10 mouse cellular contexts compared by ENCODE assay signal in genomic region chr7:14317209-14317608, GRCm38 (mm10). TPM values are rescaled to one million over a fixed set of nuclear protein-coding genes. Genes with fewer than 3 reads are reported as not detected.
DNase-seq lines count a peak whose midpoint lies in the region; ATAC-seq lines count a peak whose summit lies in the region.
"Had no signal": no experiment of that assay in that cellular context is flagged by ENCODE, and none has a peak within 500 bp of the region (broad histone marks: within the 10 kb centered on the region; RNA-seq: fewer than 3 reads in every experiment).

No protein-coding gene starts in this region.

- H3K9ac ChIP-seq in hindbrain, embryonic 11.5 days (ENCODE audit: low read depth, low read length): no peak overlapping the region
- H3K9ac ChIP-seq in hindbrain, embryonic 13.5 days: no peak overlapping the region
- no peak overlapping the region for H3K9ac ChIP-seq in embryonic facial prominence, embryonic 14.5 days (ENCODE audit: low read depth, low read length)
- H3K9ac ChIP-seq: heart, embryonic 13.5 days had no signal

- H3K4me2 ChIP-seq in hindbrain, embryonic 11.5 days (replicated peaks; ENCODE audit: low read depth, low read length): no peak overlapping the region
- no peak overlapping the region for H3K4me2 ChIP-seq in hindbrain, embryonic 13.5 days
- H3K4me2 ChIP-seq in embryonic facial prominence, embryonic 14.5 days (ENCODE audit: low read depth, low read length): no peak overlapping the region
- H3K4me2 ChIP-seq: heart, embryonic 13.5 days had no signal

- ATAC-seq in hindbrain, embryonic 11.5 days (ENCODE audit: low FRiP score): no peak
- no peak for ATAC-seq in hindbrain, embryonic 13.5 days (ENCODE audit: low FRiP score)
- ATAC-seq in embryonic facial prominence, embryonic 14.5 days (ENCODE audit: low read depth): no peak

- H3K27me3 ChIP-seq in hindbrain, embryonic 11.5 days (ENCODE audit: control insufficient read depth, insufficient read depth, low read length): no peaks in the 10 kb centered on the region
- no peaks in the 10 kb centered on the region for H3K27me3 ChIP-seq in hindbrain, embryonic 13.5 days
- H3K27me3 ChIP-seq in embryonic facial prominence, embryonic 14.5 days (replicated peaks; ENCODE audit: control insufficient read depth, insufficient read depth, low read length): no peaks in the 10 kb centered on the region
- H3K27me3 ChIP-seq: heart, embryonic 13.5 days had no signal

- H3K27ac ChIP-seq in hindbrain, embryonic 11.5 days (ENCODE audit: low read depth, low read length): no peak overlapping the region
- no peak overlapping the region for H3K27ac ChIP-seq in hindbrain, embryonic 13.5 days
- H3K27ac ChIP-seq in embryonic facial prominence, embryonic 14.5 days (replicated peaks; ENCODE audit: low read depth, low read length): no peak overlapping the region
- H3K27ac ChIP-seq: heart, embryonic 13.5 days had no signal

- no peak overlapping the region for H3K4me3 ChIP-seq in hindbrain, embryonic 11.5 days (ENCODE audit: low read depth, low read length)
- no peak overlapping the region for H3K4me3 ChIP-seq in hindbrain, embryonic 13.5 days
- H3K4me3 ChIP-seq in embryonic facial prominence, embryonic 14.5 days (ENCODE audit: low read depth, low read length): no peak overlapping the region
- H3K4me3 ChIP-seq: heart, embryonic 13.5 days had no signal

- H3K4me1 ChIP-seq in hindbrain, embryonic 11.5 days (replicated peaks; ENCODE audit: control insufficient read depth, insufficient read depth, low read length): no peaks in the 10 kb centered on the region
- no peaks in the 10 kb centered on the region for H3K4me1 ChIP-seq in hindbrain, embryonic 13.5 days (replicated peaks)
- no peaks in the 10 kb centered on the region for H3K4me1 ChIP-seq in embryonic facial prominence, embryonic 14.5 days (ENCODE audit: control insufficient read depth, insufficient read depth, low read length)
- H3K4me1 ChIP-seq: heart, embryonic 13.5 days had no signal

- peak; percentile 6 for DNase-seq in hindbrain, embryonic 11.5 days (ENCODE audit: low spot score)
- DNase-seq in 3T3-L1 (ENCODE audit: low read depth, low spot score) (peak; percentile 31), MEL-GATA-1-ER (ENCODE audit: extremely low read depth, low read depth) (peak; percentile 2)
- peak; percentile 1 for DNase-seq in embryonic facial prominence, embryonic 14.5 days (ENCODE audit: low spot score)
- DNase-seq in urinary bladder, postnatal 25 days (ENCODE audit: low spot score): no peak
- DNase-seq in thymus, postnatal 4 days: no peak
- DNase-seq in B cell, adult 2 months: no peak

- 32% methylated on average over 2 of the region's 2 CpGs for WGBS in hindbrain, embryonic 11.5 days
- 31% methylated on average over 2 of the region's 2 CpGs for WGBS in hindbrain, embryonic 13.5 days
- 23% methylated on average over 2 of the region's 2 CpGs for WGBS in embryonic facial prominence, embryonic 14.5 days

- no peaks in the 10 kb centered on the region for H3K9me3 ChIP-seq in hindbrain, embryonic 11.5 days (ENCODE audit: control insufficient read depth, low read length)
- H3K9me3 ChIP-seq in hindbrain, embryonic 13.5 days: no peaks in the 10 kb centered on the region
- no peaks in the 10 kb centered on the region for H3K9me3 ChIP-seq in embryonic facial prominence, embryonic 14.5 days (ENCODE audit: control insufficient read depth, low read length)

- H3K36me3 ChIP-seq in hindbrain, embryonic 11.5 days (ENCODE audit: control insufficient read depth, insufficient read depth, low read length): no peaks in the 10 kb centered on the region
- no peaks in the 10 kb centered on the region for H3K36me3 ChIP-seq in hindbrain, embryonic 13.5 days
- H3K36me3 ChIP-seq in embryonic facial prominence, embryonic 14.5 days (ENCODE audit: control insufficient read depth, insufficient read depth, low read length): no peaks in the 10 kb centered on the region
- H3K36me3 ChIP-seq: heart, embryonic 13.5 days had no signal

RNA-seq across cellular contexts. Expression of gene Obox8, which starts 16.1 kb away (rescaled TPM):
- not detected in 2 replicates for polyA plus RNA-seq in hindbrain, embryonic 11.5 days (2014; fragmentation: Nextera tagmentation; extraction: Ambion mirVana)
- not detected in 2 replicates for polyA plus RNA-seq in hindbrain, embryonic 13.5 days (2015; fragmentation: Nextera tagmentation; extraction: Ambion mirVana)
- polyA plus RNA-seq in embryonic facial prominence, embryonic 14.5 days (2014; fragmentation: Nextera tagmentation; extraction: Ambion mirVana): not detected in 2 replicates
- polyA plus RNA-seq: heart, embryonic 13.5 days; lung, embryonic 16.5 days had no signal

Comparison
In these comparisons a context has a peak if more than half of its experiments do, and no peak if none do; other contexts are left out.
1. DNase-seq: peak in hindbrain, embryonic 11.5 days (single experiment), 3T3-L1 (single experiment), MEL-GATA-1-ER (single experiment) and embryonic facial prominence, embryonic 14.5 days (single experiment); none in urinary bladder, postnatal 25 days (single experiment), thymus, postnatal 4 days (single experiment) and B cell, adult 2 months (0 of 2).